Mouse (Mus musculus): Measurements from ENCODE around the gene Cyp2j13. TPM values are rescaled to one million over a fixed set of nuclear protein-coding genes. Genes with fewer than 3 reads are reported as not detected.
"Not testable (repeated sequence)": the region's sequence is repeated elsewhere in the genome, so short reads cannot be mapped to it uniquely, and the experiment has no call there.

The Cyp2j13 gene
- total and polyA plus RNA-seq, 3 experiments: not detected

GRCm38 (mm10) chr4:96016875-96017274 is 60.5 kb downstream of the Cyp2j13 start:
- no peaks in the 10 kb centered on the region for H3K27me3 ChIP-seq (ENCODE audit: control insufficient read depth in 1 of 2, insufficient read depth in 2 of 2, low read length in 2 of 2)
- H3K27ac ChIP-seq (ENCODE audit: control insufficient read depth, low read depth, low read length): no peak overlapping the region
- no peak for TF ChIP-seq USF1 (IDR thresholded peaks at IDR 0.05; ENCODE audit: low read depth, low read length)
- TF ChIP-seq ELF1 (IDR thresholded peaks at IDR 0.05; ENCODE audit: low read depth, low read length): no peak
- TF ChIP-seq UBTF (IDR thresholded peaks at IDR 0.05; ENCODE audit: borderline replicate concordance, insufficient read depth, low read depth, low read length): no peak
- TF ChIP-seq BHLHE40 (IDR thresholded peaks at IDR 0.05; ENCODE audit: borderline replicate concordance, low read depth, low read length): no peak
- no peak for TF ChIP-seq RCOR1 (IDR thresholded peaks at IDR 0.05; ENCODE audit: low read depth, low read length)
- TF ChIP-seq ZKSCAN1 (IDR thresholded peaks at IDR 0.05; ENCODE audit: low read depth, low read length): no peak
- no peak for TF ChIP-seq MAZ (IDR thresholded peaks at IDR 0.05; ENCODE audit: low read depth, low read length)
- no peak for TF ChIP-seq GABPA (IDR thresholded peaks at IDR 0.05; ENCODE audit: low read depth, low read length)
- TF ChIP-seq POLR2AphosphoS5 (IDR thresholded peaks at IDR 0.05; ENCODE audit: borderline replicate concordance, low read depth, low read length): no peak
- TF ChIP-seq MAX (IDR thresholded peaks at IDR 0.05; ENCODE audit: low read length): no peak
- no peak for TF ChIP-seq SIN3A (IDR thresholded peaks at IDR 0.05; ENCODE audit: low read length)
- TF ChIP-seq SMC3 (IDR thresholded peaks at IDR 0.05; ENCODE audit: low read depth, low read length): no peak
- no peak for TF ChIP-seq TAL1 (IDR thresholded peaks at IDR 0.05; ENCODE audit: low read length)
- DNase-seq (ENCODE audit: low read depth, low spot score): no peak
- no peak overlapping the region for H3K4me3 ChIP-seq (ENCODE audit: control insufficient read depth in 1 of 2, insufficient read depth in 1 of 2, low read depth in 2 of 2, low read length in 2 of 2)
- no peak overlapping the region for H3K9ac ChIP-seq (ENCODE audit: control insufficient read depth, low read depth, low read length, poor library complexity, severe bottlenecking)
- no peaks in the 10 kb centered on the region for H3K36me3 ChIP-seq (ENCODE audit: control insufficient read depth in 1 of 2, insufficient read depth in 2 of 2, low read length in 2 of 2)
- no peaks in the 10 kb centered on the region for H3K9me3 ChIP-seq (replicated peaks; ENCODE audit: insufficient read depth, low read length)
- H3K4me1 ChIP-seq (ENCODE audit: control insufficient read depth in 1 of 2, insufficient read depth in 2 of 2, low read length in 2 of 2): no peaks in the 10 kb centered on the region
- H3K79me2 ChIP-seq (ENCODE audit: control insufficient read depth, insufficient read depth, low read length, poor library complexity): no peaks in the 10 kb centered on the region

- not testable (repeated sequence) for H3K79me2 ChIP-seq (ENCODE audit: control insufficient read depth, insufficient read depth, low read length, poor library complexity); H3K4me3 ChIP-seq (ENCODE audit: control insufficient read depth in 1 of 2, insufficient read depth in 1 of 2, low read depth in 2 of 2, low read length in 2 of 2); H3K27ac ChIP-seq (ENCODE audit: control insufficient read depth, low read depth, low read length); H3K36me3 ChIP-seq (ENCODE audit: control insufficient read depth in 1 of 2, insufficient read depth in 2 of 2, low read length in 2 of 2); H3K9me3 ChIP-seq (replicated peaks; ENCODE audit: insufficient read depth, low read length); H3K27me3 ChIP-seq (ENCODE audit: control insufficient read depth in 1 of 2, insufficient read depth in 2 of 2, low read length in 2 of 2); DNase-seq (ENCODE audit: low read depth, low spot score); H3K4me1 ChIP-seq (ENCODE audit: control insufficient read depth in 1 of 2, insufficient read depth in 2 of 2, low read length in 2 of 2); H3K9ac ChIP-seq (ENCODE audit: control insufficient read depth, low read depth, low read length, poor library complexity, severe bottlenecking)
Observed at GRCm38 (mm10) chr4:95982221-95982620, 95.1 kb downstream of the Cyp2j13 start.

Other genes with a start within 250 kb of the Cyp2j13 start
- gene Hook1, start 110.3 kb downstream of the Cyp2j13 start, total RNA-seq (2012; rRNA removed): not detected in 2 replicates
- not detected for gene Hook1, start 110.3 kb downstream of the Cyp2j13 start, polyA plus RNA-seq (2012; ENCODE audit: insufficient read depth in 1 of 2, insufficient read length in 2 of 2, low read depth in 1 of 2, low replicate concordance in 2 of 2, missing spikeins in 1 of 2)
- gene Cyp2j12, start 63.6 kb upstream of the Cyp2j13 start, total RNA-seq (2012; rRNA removed): not detected in 2 replicates
- gene Cyp2j12, start 63.6 kb upstream of the Cyp2j13 start, polyA plus RNA-seq (2012; ENCODE audit: insufficient read depth in 1 of 2, insufficient read length in 2 of 2, low read depth in 1 of 2, low replicate concordance in 2 of 2, missing spikeins in 1 of 2): not detected
- gene Cyp2j7, start 159.1 kb upstream of the Cyp2j13 start, total RNA-seq (2012; rRNA removed): not detected in 2 replicates
- gene Cyp2j7, start 159.1 kb upstream of the Cyp2j13 start, polyA plus RNA-seq (2012; ENCODE audit: insufficient read depth in 1 of 2, insufficient read length in 2 of 2, low read depth in 1 of 2, low replicate concordance in 2 of 2, missing spikeins in 1 of 2): not detected

Measured in MEL (cell line).